Mouse (Mus musculus): ENCODE results near the gene Ralgps1.

GRCm38 (mm10) chr2:33351449-33351848 is 19.8 kb downstream of the Ralgps1 start:
- TF ChIP-seq GATA1 (IDR thresholded peaks at IDR 0.05; ENCODE audit: borderline replicate concordance, low read length) = no peak
- no peak for TF ChIP-seq FLI1 (IDR thresholded peaks at IDR 0.05; ENCODE audit: low read length)
